Mouse (Mus musculus) hindbrain, embryonic 11.5 days (tissue): Measurements from ENCODE around the gene Senp3. TPM values are rescaled to one million over a fixed set of nuclear protein-coding genes. Genes with fewer than 3 reads are reported as not detected.
A peak's percentile ranks its signal among the peaks of the same experiment; 100 is the strongest.

Experiments used
- ATAC-seq: fragments of 200-750 bp; cut with Nextera tagmentation; 2 replicates; pipeline ENCODE4 v1.8.0; 2017; ENCODE audit warnings: mild to moderate bottlenecking, moderate TSS enrichment, moderate library complexity; ENCODE audit not compliant: low FRiP score
- DNase-seq: peaks from one replicate; pipeline ENCODE4 v3.0.0-alpha.2; 2015; ENCODE audit warnings: low spot score
- H3K27ac ChIP-seq: fragments of 300-500 bp; sonication (generic); 2 replicates; pipeline ENCODE4 v1.5.1; 2014; ENCODE audit warnings: mild to moderate bottlenecking, low read depth, low read length
- H3K27me3 ChIP-seq: fragments of 300-500 bp; sonication (generic); 2 replicates; pipeline ENCODE4 v1.6.1; 2014; ENCODE audit warnings: mild to moderate bottlenecking, low read length, moderate library complexity, mixed read lengths; ENCODE audit not compliant: control insufficient read depth, insufficient read depth
- H3K36me3 ChIP-seq: fragments of 300-500 bp; sonication (generic); 2 replicates; pipeline ENCODE4 v1.6.1; 2014; ENCODE audit warnings: mild to moderate bottlenecking, low read length, moderate library complexity, mixed read lengths; ENCODE audit not compliant: control insufficient read depth, insufficient read depth
- H3K4me1 ChIP-seq: fragments of 300-500 bp; sonication (generic); replicated peaks from 2 replicates; pipeline ENCODE4 v1.6.1; 2014; ENCODE audit warnings: low read length, mixed read lengths; ENCODE audit not compliant: control insufficient read depth, insufficient read depth
- H3K4me2 ChIP-seq: fragments of 300-500 bp; sonication (generic); replicated peaks from 2 replicates; pipeline ENCODE4 v1.6.1; 2014; ENCODE audit warnings: mild to moderate bottlenecking, low read depth, low read length
- H3K4me3 ChIP-seq: fragments of 300-500 bp; sonication (generic); 2 replicates; pipeline ENCODE4 v1.5.1; 2014; ENCODE audit warnings: low read depth, low read length
- H3K9ac ChIP-seq: fragments of 300-500 bp; sonication (generic); 2 replicates; pipeline ENCODE4 v1.6.1; 2014; ENCODE audit warnings: low read depth, low read length
- H3K9me3 ChIP-seq: fragments of 300-500 bp; sonication (generic); 2 replicates; pipeline ENCODE4 v1.6.1; 2016; ENCODE audit warnings: low read length; ENCODE audit not compliant: control insufficient read depth
- WGBS: fragments of 180-500 bp; shearing (Covaris S2); extraction: QIAGEN DNeasy Blood & Tissue Kit; methylation state at CpG from one replicate; pipeline ENCODE4 v1.1.7; 2014; 5-methylcytosine and 5-hydroxymethylcytosine counted together
- polyA plus RNA-seq: library from polyadenylated mRNA; unstranded; fragments of >200 nt; fragmentation: Nextera tagmentation; extraction: Ambion mirVana; gene quantifications from 2 replicates; pipeline ENCODE4 v1.2.1, GENCODE M21; 2014

The Senp3 gene
- polyA plus RNA-seq, 1 experiment from 2014 or later, result 101 TPM

- no peak overlapping the region for H3K27ac ChIP-seq
- no peaks in the 10 kb centered on the region for H3K9me3 ChIP-seq
- ATAC-seq, result no peak
- H3K4me1 ChIP-seq, result no peaks in the 10 kb centered on the region
- no peaks in the 10 kb centered on the region for H3K36me3 ChIP-seq
- no peak for DNase-seq
- WGBS, result 51% methylated on average over 5 of the region's 5 CpGs
- no peak overlapping the region for H3K4me2 ChIP-seq
- H3K9ac ChIP-seq, result no peak overlapping the region
- no peak overlapping the region for H3K4me3 ChIP-seq
- no peaks in the 10 kb centered on the region for H3K27me3 ChIP-seq
Observed at GRCm38 (mm10) chr11:69687061-69687460, 5.2 kb upstream of the Senp3 start.

DNA sequence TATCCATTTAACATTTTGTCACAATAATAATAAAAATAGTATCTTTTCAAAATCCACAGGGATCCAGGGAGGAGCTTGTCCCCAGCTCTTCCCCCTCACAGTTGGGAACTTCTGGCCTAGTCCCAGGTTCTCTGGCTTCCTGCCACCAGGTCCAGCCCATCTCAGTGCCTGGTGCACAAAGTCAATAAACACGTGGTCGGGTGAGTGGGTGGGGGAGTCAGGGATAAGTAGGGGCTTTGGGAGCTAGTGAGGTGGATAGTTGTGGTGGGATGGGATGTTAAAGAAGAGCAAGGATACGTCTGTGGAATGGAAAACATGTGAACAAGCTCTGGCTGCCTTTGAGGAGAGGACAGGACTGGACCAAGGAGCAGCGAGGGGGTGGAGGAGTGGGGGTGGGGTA lies 4.5 kb upstream of the Senp3 start:
- no peak overlapping the region for H3K4me2 ChIP-seq

DNA sequence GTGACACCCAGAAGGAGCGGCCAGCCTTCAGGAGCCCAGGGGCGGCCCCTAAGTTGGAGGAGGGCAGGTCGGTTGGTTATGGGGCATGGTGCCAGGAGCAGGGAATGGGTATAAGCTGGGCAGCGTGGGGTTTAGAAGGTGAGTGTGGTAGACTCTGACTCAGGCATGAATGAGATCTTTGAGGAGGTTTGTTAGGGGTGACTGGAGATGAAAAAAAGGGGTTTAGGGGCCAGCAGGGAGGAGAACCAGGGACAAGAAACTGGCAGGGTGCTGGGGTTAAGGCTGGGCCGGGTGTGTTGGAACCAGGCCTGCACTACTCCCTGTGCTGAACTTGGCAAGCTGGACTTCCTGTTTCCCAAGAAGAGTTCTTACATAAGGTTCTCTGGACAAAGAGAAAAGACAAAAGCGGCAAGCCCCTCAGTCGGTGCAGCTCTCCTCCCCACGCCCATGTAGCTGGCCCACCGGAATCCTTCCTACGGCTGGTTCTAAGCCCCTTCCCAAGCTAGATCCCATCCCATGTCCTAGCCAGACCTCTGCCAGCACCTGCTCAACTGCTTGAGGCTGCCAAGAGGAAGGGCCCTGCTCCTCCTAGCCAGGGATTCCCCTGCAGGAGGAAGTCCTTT lies 3.8 kb upstream of the Senp3 start, which contains the start of gene Tnfsf13:
TSS of gene Tnfsf13 (minus strand) at position 259 of the 623 bp plus-strand sequence.
- no peak for DNase-seq
- 68% methylated on average over 10 of the region's 10 CpGs for WGBS
- no peaks in the 10 kb centered on the region for H3K36me3 ChIP-seq
- H3K9ac ChIP-seq, result no peak within 1 kb of the TSS; the same call in 1 of the 2 replicates
- no peaks in the 10 kb centered on the region for H3K27me3 ChIP-seq
- peaks cover 3% of the 10 kb centered on the region; the same call in 1 of the 2 replicates for H3K4me1 ChIP-seq
- no peak for ATAC-seq
- no peak within 1 kb of the TSS for H3K4me3 ChIP-seq
- H3K9me3 ChIP-seq, result no peaks in the 10 kb centered on the region
- H3K27ac ChIP-seq, result no peak within 1 kb of the TSS
- no peak within 1 kb of the TSS for H3K4me2 ChIP-seq

More for the DNA sequence above, 4.5 kb upstream of the Senp3 start:
- Histone ChIP-seq H3K4me1 (no peaks in the 10 kb centered on the region), H3K27me3 (no peaks in the 10 kb centered on the region), H3K4me3 (no peak overlapping the region), H3K9me3 (no peaks in the 10 kb centered on the region), H3K9ac (no peak overlapping the region), H3K27ac (no peak overlapping the region), H3K36me3 (no peaks in the 10 kb centered on the region)
- ATAC-seq, result no peak
- DNase-seq, result no peak
- 15% methylated on average over 4 of the region's 4 CpGs for WGBS

- no peaks in the 10 kb centered on the region for H3K9me3 ChIP-seq
- DNase-seq (no peak), ATAC-seq (no peak)
- no peak overlapping the region for H3K9ac ChIP-seq
- no peak overlapping the region for H3K4me3 ChIP-seq
- peaks cover 5% of the 10 kb centered on the region; the same call in 1 of the 2 replicates for H3K4me1 ChIP-seq
- H3K36me3 ChIP-seq, result no peaks in the 10 kb centered on the region
- no peak overlapping the region for H3K27ac ChIP-seq
- no peak overlapping the region for H3K4me2 ChIP-seq
- WGBS, result 78% methylated on average over 6 of the region's 6 CpGs
- H3K27me3 ChIP-seq, result no peaks in the 10 kb centered on the region
Observed at GRCm38 (mm10) chr11:69684936-69685335, 3.1 kb upstream of the Senp3 start.

DNA sequence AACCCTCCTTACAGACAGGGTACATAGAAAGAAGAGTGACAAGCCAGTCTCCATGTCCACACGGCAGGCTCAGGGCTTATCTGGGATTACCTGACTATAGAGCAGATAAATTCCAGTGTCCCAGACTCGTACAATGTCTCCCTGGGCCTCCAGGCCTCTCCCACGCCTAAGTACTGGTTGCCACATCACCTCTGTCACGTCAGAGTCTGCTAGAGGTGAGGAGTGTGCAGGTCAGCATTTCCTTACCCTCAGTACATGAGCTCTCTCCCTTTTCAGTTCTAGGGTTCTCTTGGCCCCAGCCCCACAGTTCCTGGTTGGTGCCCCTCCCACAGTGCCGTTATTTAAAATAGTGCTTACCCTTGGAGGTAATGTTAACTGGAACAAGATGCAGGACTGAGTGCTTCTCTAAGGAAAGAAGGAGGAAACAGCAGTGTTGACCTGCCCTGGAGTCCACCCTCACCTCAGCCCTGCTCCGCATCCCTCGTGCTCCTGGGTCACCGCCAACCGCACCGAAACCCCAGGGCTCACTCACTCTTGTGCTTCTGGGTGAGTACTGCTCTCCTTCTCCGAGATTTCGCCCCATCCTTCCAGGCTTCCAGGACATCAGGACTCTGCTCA lies 2.4 kb upstream of the Senp3 start:
- 89% methylated on average over 12 of the region's 12 CpGs for WGBS
- no peak overlapping the region for H3K27ac ChIP-seq
- ATAC-seq (no peak), DNase-seq (no peak)
- H3K9ac ChIP-seq, result no peak overlapping the region; the same call in 1 of the 2 replicates
- H3K36me3 ChIP-seq, result no peaks in the 10 kb centered on the region
- H3K4me3 ChIP-seq, result no peak overlapping the region
- no peaks in the 10 kb centered on the region for H3K9me3 ChIP-seq
- no peak overlapping the region for H3K4me2 ChIP-seq
- H3K27me3 ChIP-seq, result no peaks in the 10 kb centered on the region
- peaks cover 5% of the 10 kb centered on the region; the same call in 1 of the 2 replicates for H3K4me1 ChIP-seq

DNA sequence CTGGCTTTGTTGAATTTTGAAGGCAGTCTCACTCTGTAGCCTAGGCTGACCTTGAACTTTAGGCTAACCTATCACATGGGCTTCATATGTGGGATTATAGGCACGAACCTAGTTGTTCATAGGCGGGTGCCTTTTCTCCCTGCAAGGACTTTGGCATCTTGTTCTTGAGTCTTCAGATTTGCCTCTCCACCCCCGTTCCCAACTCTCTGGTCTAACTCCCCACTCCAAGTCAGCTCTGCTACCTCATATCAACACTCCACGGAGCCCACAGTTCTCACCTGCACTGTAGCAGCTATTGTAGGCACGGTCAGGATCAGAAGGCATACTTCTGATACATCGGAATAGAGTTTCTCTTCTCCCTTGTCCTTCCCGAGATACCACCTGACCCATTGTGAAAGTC lies 1.7 kb upstream of the Senp3 start:
- Histone ChIP-seq H3K9ac (no peak overlapping the region; the same call in 1 of the 2 replicates), H3K4me3 (no peak overlapping the region), H3K4me2 (no peak overlapping the region), H3K9me3 (no peaks in the 10 kb centered on the region), H3K4me1 (peaks cover 5% of the 10 kb centered on the region; the same call in 1 of the 2 replicates), H3K27me3 (no peaks in the 10 kb centered on the region), H3K36me3 (no peaks in the 10 kb centered on the region), H3K27ac (no peak overlapping the region)
- ATAC-seq, result no peak
- 79% methylated on average over 7 of the region's 7 CpGs for WGBS
- no peak for DNase-seq

- 24% methylated on average over 12 of the region's 12 CpGs for WGBS
- Histone ChIP-seq H3K36me3 (no peaks in the 10 kb centered on the region), H3K4me1 (peaks cover 5% of the 10 kb centered on the region; the same call in 1 of the 2 replicates), H3K4me2 (no peak overlapping the region), H3K27ac (no peak overlapping the region), H3K27me3 (no peaks in the 10 kb centered on the region), H3K4me3 (0 out of 2 replicates have a peak overlapping the region, but pooled peaks have one; percentile 73), H3K9me3 (no peaks in the 10 kb centered on the region), H3K9ac (no peak overlapping the region; the same call in 1 of the 2 replicates)
- peak; percentile 34; the same call in 1 of the 2 replicates for ATAC-seq
- DNase-seq, result peak; percentile 95
Observed at GRCm38 (mm10) chr11:69682840-69683533, 1.1 kb upstream of the Senp3 start.

- Histone ChIP-seq H3K9me3 (no peaks in the 10 kb centered on the region), H3K36me3 (no peaks in the 10 kb centered on the region), H3K4me1 (peaks cover 5% of the 10 kb centered on the region; the same call in 1 of the 2 replicates), H3K9ac (peak overlapping the region; percentile 82), H3K4me3 (peak overlapping the region; percentile 73), H3K27ac (peak overlapping the region; percentile 83), H3K4me2 (peak overlapping the region; percentile 74), H3K27me3 (no peaks in the 10 kb centered on the region)
- no peak for DNase-seq
- peak; percentile 42; the same call in 1 of the 2 replicates for ATAC-seq
- WGBS, result 27% methylated on average over 24 of the region's 24 CpGs
Observed at GRCm38 (mm10) chr11:69682209-69682839, 440 bp upstream of the Senp3 start.
